In the genomic region with DNA sequence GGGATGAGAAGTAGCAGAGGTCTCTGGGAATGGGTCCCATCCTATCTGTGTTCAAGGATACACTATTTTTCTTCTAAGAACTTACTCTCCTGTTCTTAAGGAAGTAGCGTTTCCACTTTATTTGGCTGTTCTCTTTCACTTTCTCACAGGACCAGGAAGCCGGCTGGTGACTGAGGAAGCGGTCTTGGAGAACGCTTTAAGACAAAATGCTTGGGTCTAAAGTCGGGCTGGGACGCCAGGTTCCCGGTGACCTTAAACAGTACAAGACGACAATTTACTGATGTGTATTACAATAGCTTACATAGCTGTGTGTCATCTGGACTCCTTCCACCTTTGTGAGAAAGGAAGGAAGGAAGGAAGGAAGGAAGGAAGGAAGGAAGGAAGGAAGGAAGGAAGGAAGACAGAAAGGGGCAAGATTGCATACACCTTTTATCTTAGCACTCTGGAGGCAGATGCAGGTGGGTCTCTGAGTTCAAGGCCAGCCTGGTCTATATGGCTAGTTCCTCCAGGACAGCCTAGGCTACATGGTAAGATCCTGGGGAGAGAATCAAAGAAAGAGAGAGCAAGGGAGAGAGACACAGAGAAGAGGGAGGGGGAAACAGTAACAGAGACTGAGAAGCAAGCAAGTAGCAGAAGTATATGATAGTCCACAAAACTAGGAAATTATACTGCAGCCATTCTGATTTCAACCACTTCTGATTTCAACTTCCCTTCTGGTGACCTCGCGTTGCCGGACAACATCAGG, we compare ENCODE assay signal across 9 mouse cellular contexts. TPM values are rescaled to one million over a fixed set of nuclear protein-coding genes. Genes with fewer than 3 reads are reported as not detected.
A peak's percentile ranks its signal among the peaks of the same experiment; 100 is the strongest.
DNase-seq lines count a peak whose midpoint lies in the region; ATAC-seq and TF ChIP-seq lines count a peak whose summit lies in the region.
"Had no signal": no experiment of that assay in that cellular context is flagged by ENCODE, and none has a peak within 500 bp of the region (broad histone marks: within the 10 kb centered on the region; RNA-seq: fewer than 3 reads in every experiment).

No protein-coding gene starts in this region.

- peak; percentile 37 for ATAC-seq in forebrain, embryonic 12.5 days (ENCODE audit: low FRiP score)
- peak; percentile 4; the same call in 1 of the 2 replicates for ATAC-seq in liver, embryonic 13.5 days (ENCODE audit: low read depth)
- ATAC-seq in activated CD4-positive, CD25-positive, alpha-beta regulatory T cell, adult 4 months, result no peak

- H3K27ac ChIP-seq in gastrocnemius, adult 2 months, result peak overlapping the region; percentile 92
- no peak overlapping the region for H3K27ac ChIP-seq in forebrain, embryonic 12.5 days
- H3K27ac ChIP-seq in liver, embryonic 13.5 days, result no peak overlapping the region; the same call in 1 of the 2 replicates

- H3K9ac ChIP-seq in forebrain, embryonic 12.5 days, result no peak overlapping the region; the same call in 1 of the 2 replicates
- H3K9ac ChIP-seq in liver, embryonic 13.5 days, result peak overlapping the region; percentile 73

- WGBS in forebrain, embryonic 12.5 days, result 69% methylated on average over 11 of the region's 11 CpGs
- WGBS in liver, embryonic 13.5 days (ENCODE audit: insufficient replicate concordance), result 60% methylated on average over 11 of the region's 11 CpGs

- intact Hi-C loops in gastrocnemius, adult 2 months (cut with DNase I), result loop anchor here (2.0 to 10.0 kb wide), 2 partner anchors 90 to 386 kb away; no protein-coding TSS in a partner anchor

- peak overlapping the region; percentile 18 for H3ac ChIP-seq in C2C12 (ENCODE audit: control insufficient read depth, insufficient read length, low read depth)

- peak overlapping the region; percentile 77 for H3K4me2 ChIP-seq in forebrain, embryonic 12.5 days
- H3K4me2 ChIP-seq in liver, embryonic 13.5 days, result peak overlapping the region; percentile 80

- DNase-seq in gastrocnemius, adult 2 months, result no peak
- DNase-seq in gastrocnemius, adult 8-10 months (ENCODE audit: low spot score in 2 of 2), result no peak
- DNase-seq in liver, embryonic 13.5 days, result no peak
- no peak for DNase-seq in thymus, postnatal 4 days
- no peak for DNase-seq in embryo, embryonic 10 days (ENCODE audit: low spot score)

- H3K79me2 ChIP-seq in C2C12 (ENCODE audit: control insufficient read depth, insufficient read depth), result peaks cover 32% of the 10 kb centered on the region

- H3K27me3 ChIP-seq in C2C12 (ENCODE audit: control insufficient read depth, insufficient read depth, insufficient read length), result no peaks in the 10 kb centered on the region
- H3K27me3 ChIP-seq in forebrain, embryonic 12.5 days, result no peaks in the 10 kb centered on the region
- no peaks in the 10 kb centered on the region for H3K27me3 ChIP-seq in liver, embryonic 13.5 days

- peaks cover 6% of the 10 kb centered on the region for H3K36me3 ChIP-seq in C2C12 (ENCODE audit: control insufficient read depth, insufficient read depth)
- H3K36me3 ChIP-seq in forebrain, embryonic 12.5 days (replicated peaks), result peaks cover 20% of the 10 kb centered on the region
- peaks cover 22% of the 10 kb centered on the region for H3K36me3 ChIP-seq in liver, embryonic 13.5 days

- H3K79me3 ChIP-seq in C2C12 (ENCODE audit: low read depth), result peaks cover 11% of the 10 kb centered on the region

- H3K9me3 ChIP-seq in forebrain, embryonic 12.5 days, result no peaks in the 10 kb centered on the region
- no peaks in the 10 kb centered on the region for H3K9me3 ChIP-seq in liver, embryonic 13.5 days (replicated peaks)

- TF ChIP-seq CTCF in gastrocnemius, adult 2 months (IDR thresholded peaks at IDR 0.05), result no peak
- TF ChIP-seq CTCF in C2C12 (IDR thresholded peaks at IDR 0.05; ENCODE audit: control insufficient read depth, insufficient read depth, insufficient read length), result no peak

- peaks cover 13% of the 10 kb centered on the region for H3K4me1 ChIP-seq in forebrain, embryonic 12.5 days
- peaks cover 24% of the 10 kb centered on the region for H3K4me1 ChIP-seq in liver, embryonic 13.5 days (replicated peaks)

- H3K4me3 ChIP-seq in gastrocnemius, adult 2 months, result peak overlapping the region; percentile 95
- H3K4me3 ChIP-seq in C2C12 (ENCODE audit: insufficient read depth, poor library complexity, severe bottlenecking), result peak overlapping the region; percentile 60
- peak overlapping the region; percentile 57 for H3K4me3 ChIP-seq in forebrain, embryonic 12.5 days (replicated peaks)
- peak overlapping the region; percentile 64 for H3K4me3 ChIP-seq in liver, embryonic 13.5 days (replicated peaks)

TF ChIP-seq in C2C12, 6 proteins besides CTCF, POLR2A, EP300 and RAD21:
- TF ChIP-seq CEBPB (IDR thresholded peaks at IDR 0.05; ENCODE audit: low read depth) (no peak), MAX (IDR thresholded peaks at IDR 0.05) (no peak), FOSL1 (IDR thresholded peaks at IDR 0.05; ENCODE audit: insufficient read depth, low read length, poor library complexity, severe bottlenecking) (no peak), MYOD1 (IDR thresholded peaks at IDR 0.05; ENCODE audit: control insufficient read depth, insufficient read length, low read depth) (no peak), MYOG (IDR thresholded peaks at IDR 0.05; ENCODE audit: control insufficient read depth, extremely low read depth, insufficient read length) (no peak), USF1 (IDR thresholded peaks at IDR 0.05; ENCODE audit: low read depth) (no peak)

RNA-seq across cellular contexts. Expression of gene Ctu1, which starts 0.6 kb away (rescaled TPM):
- 1 to 10 TPM; 1.8 to 2.9 TPM for total RNA-seq in gastrocnemius, adult 2 months (2021)
- 1 to 10 TPM; 2.1 to 3.2 (median 2.6) TPM for total RNA-seq in gastrocnemius, adult 8-10 months (2022)
- polyA plus RNA-seq in C2C12 (2012; fragmentation: generic; extraction: Trizol), result 12.4 TPM
- polyA plus RNA-seq in forebrain, embryonic 12.5 days (2016; fragmentation: Nextera tagmentation; extraction: Ambion mirVana), result 16.9 and 17.8 TPM in 2 replicates
- 5.2 and 5.3 TPM in 2 replicates for polyA plus RNA-seq in liver, embryonic 13.5 days (2015; fragmentation: Nextera tagmentation; extraction: Ambion mirVana)
- 1 to 10 TPM; 1.2 to 1.3 TPM for polyA plus RNA-seq in activated CD4-positive, CD25-positive, alpha-beta regulatory T cell, adult 4 months (2017; shearing (Covaris generic))

RNA-seq across cellular contexts. Expression of gene Siglece, which starts 11.3 kb away (rescaled TPM):
- total RNA-seq in gastrocnemius, adult 2 months (2021), result 1 to 10 TPM in 1 of 2 experiments, under 1 TPM in 1; 0.26 to 1.0 TPM
- under 1 TPM; 0.12 to 0.25 (median 0.16) TPM for total RNA-seq in gastrocnemius, adult 8-10 months (2022)
- polyA plus RNA-seq in C2C12 (2012; fragmentation: generic; extraction: Trizol), result not detected
- 0.17 and 0.35 TPM in 2 replicates for polyA plus RNA-seq in forebrain, embryonic 12.5 days (2016; fragmentation: Nextera tagmentation; extraction: Ambion mirVana)
- polyA plus RNA-seq in liver, embryonic 13.5 days (2015; fragmentation: Nextera tagmentation; extraction: Ambion mirVana), result 1.6 and 1.9 TPM in 2 replicates
- polyA plus RNA-seq in activated CD4-positive, CD25-positive, alpha-beta regulatory T cell, adult 4 months (2017; shearing (Covaris generic)), result under 1 TPM in 1 of 2 experiments, not detected in 1; 0.34 TPM

RNA-seq across cellular contexts. Expression of gene Klk14, which starts 19.0 kb away (rescaled TPM):
- total RNA-seq in gastrocnemius, adult 2 months (2021), result not detected
- total RNA-seq in gastrocnemius, adult 8-10 months (2022), result under 1 TPM in 1 of 4 experiments, not detected in 3; 0.19 TPM
- polyA plus RNA-seq in C2C12 (2012; fragmentation: generic; extraction: Trizol), result not detected
- polyA plus RNA-seq in forebrain, embryonic 12.5 days (2016; fragmentation: Nextera tagmentation; extraction: Ambion mirVana), result not detected in 2 replicates
- not detected in 2 replicates for polyA plus RNA-seq in liver, embryonic 13.5 days (2015; fragmentation: Nextera tagmentation; extraction: Ambion mirVana)
- not detected for polyA plus RNA-seq in activated CD4-positive, CD25-positive, alpha-beta regulatory T cell, adult 4 months (2017; shearing (Covaris generic))

RNA-seq across cellular contexts. Expression of gene Ceacam18, which starts 36.7 kb away (rescaled TPM):
- total RNA-seq in gastrocnemius, adult 2 months (2021), result not detected
- total RNA-seq in gastrocnemius, adult 8-10 months (2022), result not detected
- not detected for polyA plus RNA-seq in C2C12 (2012; fragmentation: generic; extraction: Trizol)
- polyA plus RNA-seq in forebrain, embryonic 12.5 days (2016; fragmentation: Nextera tagmentation; extraction: Ambion mirVana), result not detected in 2 replicates
- not detected in 2 replicates for polyA plus RNA-seq in liver, embryonic 13.5 days (2015; fragmentation: Nextera tagmentation; extraction: Ambion mirVana)
- not detected for polyA plus RNA-seq in activated CD4-positive, CD25-positive, alpha-beta regulatory T cell, adult 4 months (2017; shearing (Covaris generic))
- polyA plus RNA-seq: frontal cortex, adult 2 months had no signal

RNA-seq across cellular contexts. Expression of gene Klk13, which starts 41.1 kb away (rescaled TPM):
- under 1 TPM in 1 of 2 experiments, not detected in 1; 0.22 TPM for total RNA-seq in gastrocnemius, adult 2 months (2021)
- not detected for total RNA-seq in gastrocnemius, adult 8-10 months (2022)
- not detected for polyA plus RNA-seq in C2C12 (2012; fragmentation: generic; extraction: Trizol)
- 0.10 TPM in 1 of 2 replicates, not detected in the other for polyA plus RNA-seq in forebrain, embryonic 12.5 days (2016; fragmentation: Nextera tagmentation; extraction: Ambion mirVana)
- not detected in 2 replicates for polyA plus RNA-seq in liver, embryonic 13.5 days (2015; fragmentation: Nextera tagmentation; extraction: Ambion mirVana)
- polyA plus RNA-seq in activated CD4-positive, CD25-positive, alpha-beta regulatory T cell, adult 4 months (2017; shearing (Covaris generic)), result not detected
